Mouse (Mus musculus): Measurements from ENCODE around the gene Golga5.

- TF ChIP-seq CTCF (IDR thresholded peaks at IDR 0.05; ENCODE audit: control insufficient read depth, insufficient read depth, low read length) (no peak), POLR2A (IDR thresholded peaks at IDR 0.05; ENCODE audit: borderline replicate concordance, control insufficient read depth, low read depth, low read length) (no peak)
Measured at GRCm38 (mm10) chr12:102514751-102515150, 45.8 kb downstream of the Golga5 start.
